Mouse (Mus musculus) adrenal gland, adult 18-20 months (tissue): ENCODE data around the gene Ccdc60. TPM values are rescaled to one million over a fixed set of nuclear protein-coding genes. Genes with fewer than 3 reads are reported as not detected.

ENCODE experiments used
- total RNA-seq, 2 experiments: library from RNA; stranded (reverse); gene quantifications; 1 replicate in 1 of 2; 2 replicates in 1 of 2; pipeline ENCODE4 v1.2.3; 2021

Gene Ccdc60
- total RNA-seq, 2 experiments from 2014 or later, result not detected

Other genes starting within 250 kb of the Ccdc60 start
- gene Tmem233, start 205.7 kb downstream of the Ccdc60 start, total RNA-seq, result not detected
- 100 to 1,000 TPM; 261 to 274 TPM for gene Hspb8, start 133.9 kb upstream of the Ccdc60 start, total RNA-seq